Mouse (Mus musculus) embryonic facial prominence, embryonic 12.5 days (tissue): ENCODE results near the gene Lrrn3. TPM values are rescaled to one million over a fixed set of nuclear protein-coding genes. Genes with fewer than 3 reads are reported as not detected.

Experiments used
- ATAC-seq: fragments of 200-750 bp; cut with Nextera tagmentation; 2 replicates; pipeline ENCODE4 v1.8.0; 2017; ENCODE audit not compliant: insufficient number of reproducible peaks, insufficient read depth, low FRiP score, low TSS enrichment
- H3K27ac ChIP-seq: fragments of 300-500 bp; sonication (generic); 2 replicates; pipeline ENCODE4 v1.5.1; 2016; ENCODE audit warnings: mild to moderate bottlenecking
- H3K27me3 ChIP-seq: fragments of 300-500 bp; sonication (generic); 2 replicates; pipeline ENCODE4 v1.6.1; 2016; ENCODE audit warnings: mild to moderate bottlenecking, moderate library complexity
- H3K36me3 ChIP-seq: fragments of 300-500 bp; sonication (generic); 2 replicates; pipeline ENCODE4 v1.6.1; 2016; ENCODE audit warnings: mild to moderate bottlenecking
- H3K4me1 ChIP-seq: fragments of 300-500 bp; sonication (generic); 2 replicates; pipeline ENCODE4 v1.6.1; 2016
- H3K4me2 ChIP-seq: fragments of 300-500 bp; sonication (generic); replicated peaks from 2 replicates; pipeline ENCODE4 v1.6.1; 2016; ENCODE audit warnings: mild to moderate bottlenecking, moderate library complexity
- H3K4me3 ChIP-seq: fragments of 300-500 bp; sonication (generic); 2 replicates; pipeline ENCODE4 v1.5.1; 2016; ENCODE audit warnings: mild to moderate bottlenecking
- H3K9ac ChIP-seq: fragments of 300-500 bp; sonication (generic); 2 replicates; pipeline ENCODE4 v1.6.1; 2016; ENCODE audit warnings: mild to moderate bottlenecking, moderate library complexity
- H3K9me3 ChIP-seq: fragments of 300-500 bp; sonication (generic); 2 replicates; pipeline ENCODE4 v1.6.1; 2016; ENCODE audit warnings: mild to moderate bottlenecking, moderate library complexity
- WGBS: fragments of 180-500 bp; shearing (Covaris S2); methylation state at CpG from one replicate; pipeline ENCODE4 v1.1.7; 2016; 5-methylcytosine and 5-hydroxymethylcytosine counted together
- polyA plus RNA-seq: library from polyadenylated mRNA; unstranded; fragments of >200 nt; fragmentation: Nextera tagmentation; extraction: Ambion mirVana; gene quantifications from 2 replicates; pipeline ENCODE4 v1.2.1, GENCODE M21; 2016

Gene Lrrn3
- polyA plus RNA-seq, 1 experiment from 2014 or later, result 18.4 TPM

DNA sequence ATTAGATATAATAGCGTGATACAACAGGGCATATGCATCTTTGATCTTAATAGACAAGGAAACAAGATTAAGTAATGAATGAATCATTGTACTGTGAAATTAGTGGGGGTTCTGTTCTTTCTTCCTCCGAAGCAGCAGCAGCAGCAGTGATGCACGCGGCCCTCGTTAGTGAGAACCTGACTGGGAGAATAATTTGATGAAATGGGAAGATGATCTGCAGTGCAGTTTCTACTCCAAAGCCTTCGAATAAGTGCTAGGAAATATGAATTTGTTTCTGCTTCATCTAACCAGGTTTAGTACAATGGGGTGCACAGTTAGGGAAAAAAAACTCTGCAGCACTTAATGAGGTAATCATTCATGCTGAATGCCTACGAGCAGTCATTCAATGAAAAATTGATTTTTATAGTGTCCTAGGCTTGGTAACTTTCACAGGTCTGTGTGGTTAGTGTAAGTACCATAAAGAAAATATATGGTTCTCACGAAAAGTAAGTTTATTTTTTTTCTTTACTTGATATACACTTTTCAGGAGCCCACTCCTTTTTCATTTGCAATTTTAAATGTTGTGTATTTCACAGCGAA lies 61.0 kb downstream of the Lrrn3 start:
- Histone ChIP-seq H3K4me1 (no peaks in the 10 kb centered on the region), H3K4me3 (no peak overlapping the region), H3K9ac (no peak overlapping the region), H3K4me2 (no peak overlapping the region), H3K27ac (no peak overlapping the region), H3K27me3 (no peaks in the 10 kb centered on the region), H3K9me3 (no peaks in the 10 kb centered on the region), H3K36me3 (no peaks in the 10 kb centered on the region)
- no peak for ATAC-seq
- 62% methylated on average over 9 of the region's 9 CpGs for WGBS

DNA sequence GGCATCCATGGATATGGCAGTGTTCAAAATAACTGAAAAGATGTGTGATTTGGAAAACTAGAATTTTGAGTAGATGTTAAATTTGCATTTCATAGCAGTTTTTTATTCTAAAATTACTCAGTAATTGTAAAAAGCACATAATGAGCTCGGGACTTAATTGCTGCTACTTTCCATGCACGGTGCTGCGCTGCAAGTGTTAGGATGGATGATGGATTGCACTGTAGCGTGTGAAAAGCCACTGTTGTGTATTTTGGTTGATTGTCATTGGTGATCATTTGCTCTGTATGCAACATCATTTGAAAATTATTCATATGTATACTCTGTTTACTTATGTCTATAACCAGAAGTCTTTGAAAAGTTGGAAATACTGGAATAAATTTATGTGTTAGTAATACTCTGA lies 68.3 kb downstream of the Lrrn3 start:
- no peak for ATAC-seq
- WGBS, result 84% methylated on average over 4 of the region's 4 CpGs

DNA sequence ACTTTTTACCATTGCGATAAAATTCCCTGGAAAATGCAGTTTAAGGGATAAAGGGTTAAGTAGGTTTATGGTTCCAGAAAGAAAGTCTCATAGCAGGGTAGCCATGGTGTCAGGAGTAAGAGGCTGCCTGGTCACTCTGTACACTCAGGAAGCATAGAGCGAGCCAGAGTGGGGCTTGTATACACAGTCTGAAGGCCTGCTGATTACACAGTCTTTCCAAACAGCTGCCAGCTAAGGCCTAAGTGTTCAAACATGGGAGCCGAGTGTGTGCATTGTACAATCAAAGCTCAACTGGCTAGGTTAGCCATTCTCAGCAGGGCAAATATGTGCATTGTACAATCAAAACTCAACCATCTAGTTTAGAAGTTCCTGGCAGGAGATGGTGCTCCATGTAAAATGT lies 69.1 kb downstream of the Lrrn3 start:
- Histone ChIP-seq H3K27ac (no peak overlapping the region), H3K9ac (no peak overlapping the region), H3K4me3 (no peak overlapping the region), H3K27me3 (no peaks in the 10 kb centered on the region), H3K4me2 (no peak overlapping the region), H3K4me1 (no peaks in the 10 kb centered on the region), H3K9me3 (no peaks in the 10 kb centered on the region), H3K36me3 (no peaks in the 10 kb centered on the region)
- WGBS, result 58% methylated on average over 3 of the region's 3 CpGs
- no peak for ATAC-seq

More for the DNA sequence above, 68.3 kb downstream of the Lrrn3 start:
- Histone ChIP-seq H3K36me3 (no peaks in the 10 kb centered on the region), H3K27ac (no peak overlapping the region), H3K4me1 (no peaks in the 10 kb centered on the region), H3K4me3 (no peak overlapping the region), H3K9me3 (no peaks in the 10 kb centered on the region), H3K4me2 (no peak overlapping the region), H3K9ac (no peak overlapping the region), H3K27me3 (no peaks in the 10 kb centered on the region)

DNA sequence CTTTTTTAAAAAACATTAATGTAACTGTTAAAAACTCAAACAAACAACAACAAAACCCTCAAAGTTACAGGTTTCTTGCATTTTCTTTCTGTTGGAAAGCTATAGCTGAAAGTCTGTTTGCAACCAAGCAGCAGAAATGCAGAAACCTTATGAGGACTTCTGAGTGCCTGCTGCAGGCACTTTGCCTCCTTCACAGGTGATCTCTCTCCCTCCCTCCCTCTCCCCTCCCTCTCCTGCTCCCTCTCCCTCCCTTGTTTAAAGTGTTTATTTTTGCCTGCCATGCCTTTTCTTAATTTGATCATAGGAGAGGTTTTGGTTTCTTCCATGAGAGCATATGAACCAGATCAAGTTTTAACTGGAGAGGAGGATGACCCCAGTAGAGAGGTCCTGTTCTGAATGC lies 69.6 kb downstream of the Lrrn3 start:
- H3K9me3 ChIP-seq, result no peaks in the 10 kb centered on the region
- no peak overlapping the region for H3K27ac ChIP-seq
- no peaks in the 10 kb centered on the region for H3K27me3 ChIP-seq
- H3K4me3 ChIP-seq, result no peak overlapping the region
- ATAC-seq, result no peak
- H3K9ac ChIP-seq, result no peak overlapping the region
- H3K4me1 ChIP-seq, result no peaks in the 10 kb centered on the region
- no peaks in the 10 kb centered on the region for H3K36me3 ChIP-seq
- H3K4me2 ChIP-seq, result no peak overlapping the region

DNA sequence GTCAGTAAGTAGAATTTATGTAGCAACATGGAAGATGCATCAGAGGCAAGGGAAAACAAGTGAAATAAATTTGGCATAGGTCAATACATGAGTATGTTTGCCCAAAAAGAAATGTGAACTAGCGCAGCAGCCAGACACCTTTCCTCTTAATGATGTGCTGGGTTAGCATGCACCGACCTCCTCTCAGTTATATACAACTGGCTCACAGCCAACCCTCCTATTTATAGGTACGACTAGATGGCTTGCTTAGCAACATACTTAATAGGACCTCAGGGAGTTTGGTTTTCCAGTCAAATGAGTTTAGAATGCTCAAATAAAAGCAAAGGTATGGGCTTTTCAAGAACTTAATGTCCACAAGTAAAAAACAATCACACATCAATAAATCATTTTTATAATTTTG lies 76.8 kb downstream of the Lrrn3 start:
- H3K4me3 ChIP-seq, result no peak overlapping the region

DNA sequence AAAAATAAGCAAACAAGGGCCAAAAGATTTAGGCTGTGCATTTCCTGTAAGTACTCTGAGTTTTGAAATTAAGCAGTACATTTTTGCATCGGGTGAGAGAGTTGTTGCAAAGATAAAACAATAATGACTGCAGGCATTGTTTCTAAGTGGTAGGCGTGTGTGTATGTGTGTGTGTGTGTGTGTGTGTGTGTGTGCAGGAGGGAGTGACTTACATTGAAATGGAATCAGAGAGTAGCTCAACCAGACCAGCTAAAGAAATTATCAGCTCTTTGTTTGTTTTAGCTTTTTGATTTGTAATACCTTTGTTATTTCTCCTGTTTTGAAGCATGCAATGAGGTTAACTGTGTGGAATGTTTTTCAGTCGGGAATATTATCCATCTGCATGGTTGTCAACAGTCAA lies 84.3 kb downstream of the Lrrn3 start:
- Histone ChIP-seq H3K27me3 (no peaks in the 10 kb centered on the region), H3K4me2 (no peak overlapping the region), H3K4me1 (no peaks in the 10 kb centered on the region), H3K9me3 (no peaks in the 10 kb centered on the region), H3K36me3 (no peaks in the 10 kb centered on the region), H3K27ac (no peak overlapping the region), H3K9ac (no peak overlapping the region), H3K4me3 (no peak overlapping the region)
- whole genome bisulfite sequencing, result 68% methylated on average over 3 of the region's 3 CpGs
- no peak for ATAC-seq

More for the DNA sequence above, 76.8 kb downstream of the Lrrn3 start:
- 55% methylated on average over 3 of the region's 3 CpGs for WGBS
- H3K4me1 ChIP-seq, result no peaks in the 10 kb centered on the region
- ATAC-seq, result no peak
- no peak overlapping the region for H3K4me2 ChIP-seq
- H3K27me3 ChIP-seq, result no peaks in the 10 kb centered on the region
- no peaks in the 10 kb centered on the region for H3K9me3 ChIP-seq
- no peaks in the 10 kb centered on the region for H3K36me3 ChIP-seq
- no peak overlapping the region for H3K27ac ChIP-seq
- no peak overlapping the region for H3K9ac ChIP-seq
